ENCODE assay signal across 18 mouse cellular contexts in genomic region chr14:54341807-54342206, GRCm38 (mm10). TPM values are rescaled to one million over a fixed set of nuclear protein-coding genes. Genes with fewer than 3 reads are reported as not detected.
"Had no signal": no experiment of that assay in that cellular context is flagged by ENCODE, and none has a peak within 500 bp of the region (broad histone marks: within the 10 kb centered on the region; RNA-seq: fewer than 3 reads in every experiment).

No protein-coding gene starts in this region.

RNA-seq across cellular contexts. Expression of gene Olfr49, which starts 57.1 kb away (rescaled TPM):
- polyA plus RNA-seq: cortical plate, adult 2 months; embryonic facial prominence, embryonic 10.5 days; embryonic facial prominence, embryonic 11.5 days; embryonic facial prominence, embryonic 12.5 days; embryonic facial prominence, embryonic 13.5 days; erythroblast, embryonic 14.5 days; forebrain, embryonic 10.5 days; forebrain, embryonic 11.5 days; forebrain, embryonic 12.5 days; forebrain, embryonic 13.5 days; forebrain, embryonic 14.5 days; forebrain, embryonic 15.5 days; forebrain, embryonic 16.5 days; forebrain, postnatal 0 days; frontal cortex, adult 2 months; gonadal fat pad, adult 2 months; heart, adult 2 months; heart, embryonic 11.5 days had no signal
